Mouse (Mus musculus): ENCODE data around the gene Kcnip1. TPM values are rescaled to one million over a fixed set of nuclear protein-coding genes. Genes with fewer than 3 reads are reported as not detected.

Gene Kcnip1
- polyA plus RNA-seq, 1 experiment: not detected

- no peaks in the 10 kb centered on the region for H3K36me3 ChIP-seq (ENCODE audit: control insufficient read depth, insufficient read depth, low read length)
- WGBS: 81% methylated on average over 4 of the region's 4 CpGs
- no peaks in the 10 kb centered on the region for H3K4me1 ChIP-seq (ENCODE audit: control insufficient read depth, insufficient read depth, low read length)
- DNase-seq: no peak
- no peak overlapping the region for H3K4me3 ChIP-seq (ENCODE audit: insufficient read depth, low read depth, low read length)
- no peak for TF ChIP-seq POLR2A (IDR thresholded peaks at IDR 0.05; ENCODE audit: low read depth, low read length)
- no peak for TF ChIP-seq CTCF (conservative IDR thresholded peaks at IDR 0.05; ENCODE audit: insufficient read depth, insufficient read length, low read depth, low read length)
- no peaks in the 10 kb centered on the region for H3K27me3 ChIP-seq (replicated peaks; ENCODE audit: control insufficient read depth, insufficient read depth, low read length)
- H3K27ac ChIP-seq (ENCODE audit: insufficient read depth, low read depth, low read length): no peak overlapping the region
These were observed 107.0 kb downstream of the Kcnip1 start for GRCm38 (mm10) chr11:33885981-33886380.

DNA sequence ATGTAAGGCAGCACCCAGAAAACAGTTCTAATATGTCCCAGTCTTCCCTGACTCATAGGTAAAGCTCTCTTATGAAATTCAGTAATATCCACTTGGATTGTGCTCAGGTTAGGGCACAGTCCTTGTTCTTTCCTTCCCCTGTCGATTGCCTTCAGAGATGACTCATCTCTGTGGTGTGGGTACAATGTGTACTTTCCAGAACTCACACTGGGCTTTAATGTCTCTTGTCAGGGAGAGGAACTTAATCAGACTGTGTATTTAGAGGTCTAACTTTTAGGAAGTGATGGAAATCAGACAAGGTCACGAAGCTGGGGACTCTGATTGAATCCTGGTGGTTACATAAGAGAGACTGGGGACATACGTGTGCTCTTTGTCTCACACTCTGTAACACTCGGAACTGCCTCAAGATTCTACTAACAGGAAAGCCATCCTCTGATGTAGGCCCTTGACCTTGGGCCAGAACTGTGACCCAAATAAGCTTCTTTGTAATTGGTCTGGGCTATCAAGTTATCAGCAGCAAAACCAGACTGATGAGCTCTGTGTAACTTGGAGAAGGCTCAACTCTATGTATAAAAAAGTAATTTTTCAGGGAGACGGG is 110.1 kb downstream of the Kcnip1 start:
- no peak for DNase-seq

DNA sequence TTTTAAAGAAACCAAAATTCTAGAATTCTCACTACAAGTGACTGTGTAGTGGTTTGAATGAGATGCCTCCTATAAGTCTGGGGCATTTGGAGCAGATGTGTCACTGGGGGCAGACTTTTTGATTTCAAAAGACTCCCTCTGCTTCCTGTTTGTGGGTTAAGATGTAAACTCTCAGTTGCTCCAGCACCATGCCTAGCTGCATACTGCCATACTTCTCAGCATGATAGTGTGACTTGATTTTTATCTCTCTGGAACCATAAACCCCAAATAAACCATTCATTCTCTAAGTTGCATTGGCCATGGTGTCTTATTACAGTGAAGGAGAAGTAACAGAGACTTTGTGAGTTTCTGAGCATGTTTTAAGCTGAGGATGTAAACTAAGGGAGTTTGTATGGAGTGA is 118.0 kb downstream of the Kcnip1 start:
- no peak overlapping the region for H3K4me3 ChIP-seq (ENCODE audit: insufficient read depth, low read depth, low read length)
- no peak overlapping the region for H3K27ac ChIP-seq (ENCODE audit: insufficient read depth, low read depth, low read length)
- TF ChIP-seq CTCF (conservative IDR thresholded peaks at IDR 0.05; ENCODE audit: insufficient read depth, insufficient read length, low read depth, low read length) (no peak), POLR2A (IDR thresholded peaks at IDR 0.05; ENCODE audit: low read depth, low read length) (no peak)
- no peaks in the 10 kb centered on the region for H3K4me1 ChIP-seq (ENCODE audit: control insufficient read depth, insufficient read depth, low read length)
- DNase-seq: no peak
- H3K27me3 ChIP-seq (replicated peaks; ENCODE audit: control insufficient read depth, insufficient read depth, low read length): no peaks in the 10 kb centered on the region
- no peaks in the 10 kb centered on the region for H3K36me3 ChIP-seq (ENCODE audit: control insufficient read depth, insufficient read depth, low read length)

More for the DNA sequence above, 110.1 kb downstream of the Kcnip1 start:
- Histone ChIP-seq H3K4me1 (ENCODE audit: control insufficient read depth, insufficient read depth, low read length) (no peaks in the 10 kb centered on the region), H3K36me3 (ENCODE audit: control insufficient read depth, insufficient read depth, low read length) (no peaks in the 10 kb centered on the region), H3K4me3 (ENCODE audit: insufficient read depth, low read depth, low read length) (no peak overlapping the region), H3K27me3 (replicated peaks; ENCODE audit: control insufficient read depth, insufficient read depth, low read length) (no peaks in the 10 kb centered on the region), H3K27ac (ENCODE audit: insufficient read depth, low read depth, low read length) (no peak overlapping the region)
- TF ChIP-seq CTCF (conservative IDR thresholded peaks at IDR 0.05; ENCODE audit: insufficient read depth, insufficient read length, low read depth, low read length) (no peak), POLR2A (IDR thresholded peaks at IDR 0.05; ENCODE audit: low read depth, low read length) (no peak)
- 67% methylated on average over 5 of the region's 5 CpGs for WGBS

DNA sequence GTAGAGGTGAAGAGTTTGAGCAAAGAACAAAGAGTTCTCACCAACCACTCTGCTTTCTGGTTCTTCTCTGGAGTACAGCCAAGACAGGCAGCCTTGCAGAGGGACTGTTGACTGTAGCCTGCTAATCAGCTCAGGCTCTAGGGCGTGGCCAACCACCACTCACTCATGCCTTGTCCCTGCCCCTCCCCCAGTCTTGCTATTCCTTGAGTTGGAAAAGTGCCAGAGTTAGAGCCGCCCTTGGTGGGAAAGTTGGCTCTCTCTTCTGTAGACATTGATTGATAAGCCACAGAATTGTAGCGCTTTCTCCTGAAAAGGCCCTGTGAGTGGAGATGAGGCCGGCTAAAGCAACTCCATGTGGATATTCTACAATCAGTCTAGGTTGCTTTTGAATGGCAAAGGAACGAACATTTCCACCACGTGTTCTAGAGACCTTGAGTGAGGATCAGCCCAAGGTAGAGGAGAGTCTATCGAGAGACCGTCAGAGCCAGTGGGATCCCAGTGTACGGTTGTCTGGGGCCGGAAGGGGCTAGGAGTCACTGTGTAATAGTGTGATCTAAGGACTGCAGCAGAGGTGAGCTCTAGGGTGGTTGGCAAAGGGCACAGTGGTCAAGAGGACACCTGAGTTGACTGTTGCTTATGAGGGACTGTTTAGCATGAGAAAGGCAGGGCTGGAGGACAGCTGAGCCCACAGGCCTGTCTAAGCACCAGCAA is 119.7 kb downstream of the Kcnip1 start:
- TF ChIP-seq POLR2A (IDR thresholded peaks at IDR 0.05; ENCODE audit: low read depth, low read length): no peak
- no peak for TF ChIP-seq CTCF (conservative IDR thresholded peaks at IDR 0.05; ENCODE audit: insufficient read depth, insufficient read length, low read depth, low read length)
- Histone ChIP-seq H3K4me3 (ENCODE audit: insufficient read depth, low read depth, low read length) (no peak overlapping the region), H3K36me3 (ENCODE audit: control insufficient read depth, insufficient read depth, low read length) (no peaks in the 10 kb centered on the region), H3K4me1 (ENCODE audit: control insufficient read depth, insufficient read depth, low read length) (no peaks in the 10 kb centered on the region), H3K27ac (ENCODE audit: insufficient read depth, low read depth, low read length) (no peak overlapping the region), H3K27me3 (replicated peaks; ENCODE audit: control insufficient read depth, insufficient read depth, low read length) (no peaks in the 10 kb centered on the region)
- 70% methylated on average over 10 of the region's 10 CpGs for WGBS
- DNase-seq: peak; percentile 4

DNA sequence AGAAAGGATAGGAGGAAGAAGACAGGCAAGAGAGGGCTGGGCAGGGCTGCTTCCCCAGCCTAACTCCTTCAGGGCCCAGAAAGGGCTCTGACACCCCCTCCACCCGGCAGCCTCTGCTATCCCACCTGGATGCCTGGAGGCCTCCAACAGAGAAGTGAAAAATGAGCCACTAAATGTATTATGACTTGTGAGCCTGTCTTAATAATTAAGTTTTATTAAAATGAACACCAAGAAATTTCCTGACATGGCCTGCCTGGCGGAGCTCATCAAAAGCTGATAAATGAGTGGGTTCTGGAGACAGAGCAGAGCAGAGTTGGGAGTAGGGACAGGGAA is 120.3 kb downstream of the Kcnip1 start:
- no peak overlapping the region for H3K27ac ChIP-seq (ENCODE audit: insufficient read depth, low read depth, low read length)
- 76% methylated on average over 2 of the region's 2 CpGs for WGBS

DNA sequence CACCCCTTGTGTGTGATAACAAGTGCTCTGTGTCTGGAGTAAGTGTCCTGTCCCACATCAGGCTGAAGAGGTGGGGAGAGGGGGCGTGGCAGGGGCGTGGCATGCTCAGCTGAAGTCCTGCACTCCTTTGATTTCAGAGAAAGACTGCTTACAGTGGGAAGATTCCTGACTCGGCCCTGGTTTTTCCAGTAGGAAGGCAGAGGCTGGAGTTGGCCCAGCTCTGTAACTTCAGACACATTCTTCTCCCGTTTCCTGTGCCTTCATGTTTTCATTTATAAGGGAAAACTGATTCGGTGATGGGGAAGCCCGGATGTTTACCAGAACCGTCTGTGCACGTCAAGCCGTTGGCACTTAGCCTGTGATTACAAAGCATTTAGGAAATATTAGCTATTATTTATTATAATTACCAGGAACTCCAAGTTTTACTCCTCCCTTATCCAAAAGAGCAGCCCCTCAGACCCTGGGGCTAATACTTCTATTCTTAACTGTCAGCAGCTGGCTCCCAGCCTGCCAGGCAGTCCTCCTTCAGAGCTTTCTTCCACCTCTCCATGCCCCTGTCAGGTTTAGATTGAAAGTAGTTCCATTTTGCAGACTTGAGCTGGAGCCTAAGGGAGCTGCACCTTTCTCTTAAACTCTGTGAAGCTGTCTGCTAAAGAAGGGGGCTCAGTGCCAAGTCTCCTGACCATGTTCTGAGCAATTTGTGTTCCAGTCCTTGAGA is 120.8 kb downstream of the Kcnip1 start:
- peak; percentile 61 for DNase-seq
- H3K36me3 ChIP-seq (ENCODE audit: control insufficient read depth, insufficient read depth, low read length): no peaks in the 10 kb centered on the region
- no peak for TF ChIP-seq CTCF (conservative IDR thresholded peaks at IDR 0.05; ENCODE audit: insufficient read depth, insufficient read length, low read depth, low read length)
- no peak for TF ChIP-seq POLR2A (IDR thresholded peaks at IDR 0.05; ENCODE audit: low read depth, low read length)
- no peak overlapping the region for H3K27ac ChIP-seq (ENCODE audit: insufficient read depth, low read depth, low read length)
- WGBS: 34% methylated on average over 9 of the region's 9 CpGs
- no peak overlapping the region for H3K4me3 ChIP-seq (ENCODE audit: insufficient read depth, low read depth, low read length)
- no peaks in the 10 kb centered on the region for H3K27me3 ChIP-seq (replicated peaks; ENCODE audit: control insufficient read depth, insufficient read depth, low read length)
- no peaks in the 10 kb centered on the region for H3K4me1 ChIP-seq (ENCODE audit: control insufficient read depth, insufficient read depth, low read length)

More for the DNA sequence above, 120.3 kb downstream of the Kcnip1 start:
- Histone ChIP-seq H3K27me3 (replicated peaks; ENCODE audit: control insufficient read depth, insufficient read depth, low read length) (no peaks in the 10 kb centered on the region), H3K4me1 (ENCODE audit: control insufficient read depth, insufficient read depth, low read length) (no peaks in the 10 kb centered on the region), H3K4me3 (ENCODE audit: insufficient read depth, low read depth, low read length) (no peak overlapping the region), H3K36me3 (ENCODE audit: control insufficient read depth, insufficient read depth, low read length) (no peaks in the 10 kb centered on the region)
- DNase-seq: no peak
- TF ChIP-seq CTCF (conservative IDR thresholded peaks at IDR 0.05; ENCODE audit: insufficient read depth, insufficient read length, low read depth, low read length): no peak
- TF ChIP-seq POLR2A (IDR thresholded peaks at IDR 0.05; ENCODE audit: low read depth, low read length): no peak

DNA sequence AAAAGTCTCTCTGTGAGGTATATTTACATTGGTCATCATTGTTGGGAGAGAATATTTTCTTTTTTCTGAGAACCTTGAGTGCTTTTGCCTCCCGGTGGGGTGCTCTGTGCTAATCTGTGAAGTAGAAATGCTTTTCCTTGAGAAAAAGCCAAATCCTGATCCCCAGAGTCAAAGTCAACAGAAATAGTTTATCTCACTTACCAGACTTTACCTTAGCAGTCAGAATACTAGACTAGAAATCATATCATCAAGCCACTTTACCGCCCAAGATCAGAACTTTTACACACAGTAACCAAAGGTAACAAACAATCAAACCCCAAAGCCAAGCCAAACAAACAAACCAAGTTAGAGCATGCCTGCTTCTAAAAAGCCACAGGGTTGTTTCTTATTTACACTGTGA is 122.7 kb downstream of the Kcnip1 start:
- Histone ChIP-seq H3K27ac (ENCODE audit: insufficient read depth, low read depth, low read length) (no peak overlapping the region), H3K4me3 (ENCODE audit: insufficient read depth, low read depth, low read length) (no peak overlapping the region), H3K4me1 (ENCODE audit: control insufficient read depth, insufficient read depth, low read length) (no peaks in the 10 kb centered on the region), H3K36me3 (ENCODE audit: control insufficient read depth, insufficient read depth, low read length) (no peaks in the 10 kb centered on the region), H3K27me3 (replicated peaks; ENCODE audit: control insufficient read depth, insufficient read depth, low read length) (no peaks in the 10 kb centered on the region; the same call in 1 of the 2 replicates)
- WGBS: 94% methylated on average over 2 of the region's 2 CpGs
- DNase-seq: no peak
- no peak for TF ChIP-seq CTCF (conservative IDR thresholded peaks at IDR 0.05; ENCODE audit: insufficient read depth, insufficient read length, low read depth, low read length)
- no peak for TF ChIP-seq POLR2A (IDR thresholded peaks at IDR 0.05; ENCODE audit: low read depth, low read length)
